Mouse (Mus musculus) kidney, postnatal 25 days (tissue): ENCODE measurements around the gene Defb10.
"Not testable (repeated sequence)": the region's sequence is repeated elsewhere in the genome, so short reads cannot be mapped to it uniquely, and the experiment has no call there.

Experiments
- DNase-seq, 2 experiments: peaks; one replicate each; pipeline ENCODE4 v3.0.0; 2021; ENCODE audit warnings: mixed read lengths in 2 of 2

Gene Defb10

GRCm38 (mm10) chr8:21858586-21858985, at the start of gene Defb10:
Gene Defb10, plus strand, starts transcription at chr8:21858901.
- DNase-seq, result not testable (repeated sequence)

- DNase-seq, result not testable (repeated sequence)
Measured at GRCm38 (mm10) chr8:21885321-21885720, 26.6 kb downstream of the Defb10 start, which contains the start of gene Defb9. Gene Defb9, minus strand, starts transcription at chr8:21885421.

- DNase-seq, result peak; percentile 25 to 66
Measured at GRCm38 (mm10) chr8:21906290-21906689, 47.6 kb downstream of the Defb10 start, which contains the start of gene Defb11. Gene Defb11, minus strand, starts transcription at chr8:21906412.
